Comparison of ENCODE assay signal across 17 mouse cellular contexts in the genomic region with DNA sequence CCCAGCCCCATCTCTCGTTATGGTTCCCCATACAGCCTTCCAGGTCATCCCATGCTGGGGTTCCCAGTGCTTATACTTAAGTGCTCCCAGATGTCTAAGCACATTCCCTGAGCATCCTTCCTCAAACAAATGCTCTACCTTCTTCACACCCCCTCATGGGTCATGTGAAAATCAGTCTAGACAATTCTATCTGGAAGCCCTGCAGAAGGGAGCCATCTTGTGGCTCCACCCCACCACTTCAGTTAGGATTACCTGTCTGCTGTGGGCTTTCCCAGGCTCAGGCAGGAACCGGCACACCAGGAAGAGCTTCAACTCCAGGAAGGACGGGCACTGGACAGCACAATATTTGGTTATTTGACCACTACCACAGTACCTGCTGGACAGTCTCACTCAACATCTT.
DNase-seq lines count a peak whose midpoint lies in the region; ATAC-seq and TF ChIP-seq lines count a peak whose summit lies in the region.
"Had no signal": no experiment of that assay in that cellular context is flagged by ENCODE, and none has a peak within 500 bp of the region (broad histone marks: within the 10 kb centered on the region; RNA-seq: fewer than 3 reads in every experiment).

No protein-coding gene starts in this region.

- peak; percentile 48 for TF ChIP-seq CTCF in liver, embryonic 14.5 days (IDR thresholded peaks at IDR 0.05; ENCODE audit: low read depth)
- peak; percentile 41 for TF ChIP-seq CTCF in Patski (IDR thresholded peaks at IDR 0.05)

- peaks cover 21 to 44% of the 10 kb centered on the region in 2 experiments for H3K4me1 ChIP-seq in liver, embryonic 14.5 days (replicated peaks; ENCODE audit: control insufficient read depth in 2 of 2, insufficient read depth in 2 of 2, low read length in 1 of 2)
- H3K4me1 ChIP-seq: hindbrain, embryonic 12.5 days had no signal

- POLR2A ChIA-PET in Patski (lab: Charles Lee): interaction anchor here (0.5 to 1.0 kb wide), 2 partner anchors 179 to 714 kb away, joined by 3 to 4 read pairs; no protein-coding TSS in a partner anchor

- H3K4me2 ChIP-seq in liver, embryonic 14.5 days (ENCODE audit: low read depth): no peak overlapping the region
- H3K4me2 ChIP-seq: heart, embryonic 13.5 days; hindbrain, embryonic 12.5 days; lung, embryonic 14.5 days had no signal

- in situ Hi-C loops in Patski (cut with MboI; ENCODE audit: low pct_unique_long_range_greater_than_20kb): no loop called here

- H3K9me3 ChIP-seq in liver, embryonic 14.5 days (ENCODE audit: control insufficient read depth, low read length): no peaks in the 10 kb centered on the region
- H3K9me3 ChIP-seq: heart, embryonic 13.5 days; hindbrain, embryonic 12.5 days had no signal

- H3K27me3 ChIP-seq in liver, embryonic 14.5 days (ENCODE audit: control insufficient read depth, insufficient read depth, low read length): no peaks in the 10 kb centered on the region
- no peaks in the 10 kb centered on the region for H3K27me3 ChIP-seq in Patski
- H3K27me3 ChIP-seq: heart, embryonic 13.5 days; hindbrain, embryonic 12.5 days had no signal

- no peak overlapping the region for H3K9ac ChIP-seq in liver, embryonic 14.5 days (replicated peaks)
- H3K9ac ChIP-seq: forebrain, postnatal 0 days; heart, embryonic 13.5 days; hindbrain, embryonic 12.5 days; lung, embryonic 14.5 days had no signal

- no peak for ATAC-seq in liver, embryonic 14.5 days (ENCODE audit: insufficient read depth)
- no peak for ATAC-seq in Patski
- ATAC-seq: forebrain, postnatal 0 days; midbrain, embryonic 16.5 days had no signal

- WGBS in liver, embryonic 14.5 days (ENCODE audit: insufficient replicate concordance): 73% methylated on average over 3 of the region's 3 CpGs

- no peak for TF ChIP-seq EP300 in liver, embryonic 14.5 days (IDR thresholded peaks at IDR 0.05; ENCODE audit: low read depth)

- H3K36me3 ChIP-seq in liver, embryonic 14.5 days (replicated peaks; ENCODE audit: control insufficient read depth, insufficient read depth, low read depth): no peaks in the 10 kb centered on the region
- H3K36me3 ChIP-seq: heart, embryonic 13.5 days; hindbrain, embryonic 12.5 days had no signal

- no peak overlapping the region for H3K4me3 ChIP-seq in liver, embryonic 14.5 days (ENCODE audit: insufficient read depth in 1 of 2, low read depth in 2 of 2, low read length in 2 of 2)
- H3K4me3 ChIP-seq: heart, embryonic 13.5 days; hindbrain, embryonic 12.5 days had no signal

- CTCF ChIA-PET in Patski (lab: Charles Lee): interaction anchor here (2.1 kb wide), 1 partner anchor 14 kb away, joined by 4 read pairs; no protein-coding TSS in a partner anchor

- DNase-seq in heart, adult 11 months: peak; percentile 81
- DNase-seq in heart, postnatal 25 days (ENCODE audit: low spot score): no peak
- DNase-seq in liver, embryonic 14.5 days (ENCODE audit: low read depth in 3 of 3, low spot score in 3 of 3): no peak
- DNase-seq in liver: no peak
- no peak for DNase-seq in Patski (ENCODE audit: low read depth, low spot score)
- peak; percentile 39 to 60 for DNase-seq in cerebellum, postnatal 25 days
- DNase-seq in ovary, adult 18-20 months (ENCODE audit: low spot score): no peak
- DNase-seq in layer of hippocampus, adult 9-10 months (ENCODE audit: low spot score): no peak
- DNase-seq: adrenal gland, postnatal 25 days; forebrain, postnatal 0 days; gastrocnemius, postnatal 10 days; kidney, adult 11 months; kidney, postnatal 4 days; lung, embryonic 14.5 days had no signal

- H3K27ac ChIP-seq in liver, embryonic 14.5 days: no peak overlapping the region
- H3K27ac ChIP-seq: heart, embryonic 13.5 days; hindbrain, embryonic 12.5 days had no signal

- intact Hi-C loops in heart, postnatal 25 days (cut with DNase I): loop anchor here (5.0 kb wide), 1 partner anchor 153 kb away; a partner anchor contains a TSS

Comparison
In these comparisons a context has a peak if more than half of its experiments do, and no peak if none do; other contexts are left out.
1. DNase-seq: peak in heart, adult 11 months (single experiment) and cerebellum, postnatal 25 days (2 of 2); none in heart, postnatal 25 days (single experiment), liver, embryonic 14.5 days (0 of 3), liver (single experiment), Patski (single experiment), ovary, adult 18-20 months (single experiment) and layer of hippocampus, adult 9-10 months (single experiment).